Mouse (Mus musculus): ENCODE results near the gene Plekho2.

DNA sequence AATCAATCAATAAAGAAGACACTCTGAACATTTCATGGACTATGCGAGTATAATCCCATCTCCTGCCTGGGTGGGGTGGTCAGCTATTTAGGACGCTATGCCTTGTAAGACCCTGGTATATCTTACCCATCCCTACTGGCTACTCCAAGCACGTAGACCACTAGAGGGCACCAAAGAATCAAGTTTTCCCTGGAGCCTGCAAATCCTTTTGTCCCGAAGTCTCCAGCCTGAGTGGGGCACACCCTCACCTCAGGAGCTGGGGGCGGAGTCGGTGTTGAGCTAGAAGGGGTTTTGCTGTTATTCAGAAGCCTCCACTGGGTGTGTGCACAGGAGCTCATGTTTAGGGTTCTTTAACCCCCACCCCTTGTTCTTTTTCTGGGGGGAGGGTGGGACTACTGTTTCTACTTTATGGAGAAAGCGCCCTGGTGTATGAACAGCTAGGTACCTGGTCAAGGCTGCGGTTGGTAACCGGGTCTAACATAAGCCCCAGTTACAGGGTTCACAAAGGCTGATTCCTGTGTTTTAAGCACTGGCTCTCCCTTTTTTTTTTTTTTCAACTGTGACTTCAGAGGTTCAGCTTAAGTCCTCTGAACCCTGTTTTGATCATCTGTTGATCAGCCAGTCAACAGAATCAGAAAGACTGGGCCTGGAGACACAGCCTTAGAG lies 25.8 kb upstream of the Plekho2 start:
- TF ChIP-seq POLR2A (IDR thresholded peaks at IDR 0.05; ENCODE audit: insufficient read depth, low read depth, low read length) (no peak), CTCF (IDR thresholded peaks at IDR 0.05) (peak; percentile 88)

Measured in heart, adult 2 months (tissue).